Mouse (Mus musculus): ENCODE measurements around the gene Tdrd5.

The Tdrd5 gene

DNA sequence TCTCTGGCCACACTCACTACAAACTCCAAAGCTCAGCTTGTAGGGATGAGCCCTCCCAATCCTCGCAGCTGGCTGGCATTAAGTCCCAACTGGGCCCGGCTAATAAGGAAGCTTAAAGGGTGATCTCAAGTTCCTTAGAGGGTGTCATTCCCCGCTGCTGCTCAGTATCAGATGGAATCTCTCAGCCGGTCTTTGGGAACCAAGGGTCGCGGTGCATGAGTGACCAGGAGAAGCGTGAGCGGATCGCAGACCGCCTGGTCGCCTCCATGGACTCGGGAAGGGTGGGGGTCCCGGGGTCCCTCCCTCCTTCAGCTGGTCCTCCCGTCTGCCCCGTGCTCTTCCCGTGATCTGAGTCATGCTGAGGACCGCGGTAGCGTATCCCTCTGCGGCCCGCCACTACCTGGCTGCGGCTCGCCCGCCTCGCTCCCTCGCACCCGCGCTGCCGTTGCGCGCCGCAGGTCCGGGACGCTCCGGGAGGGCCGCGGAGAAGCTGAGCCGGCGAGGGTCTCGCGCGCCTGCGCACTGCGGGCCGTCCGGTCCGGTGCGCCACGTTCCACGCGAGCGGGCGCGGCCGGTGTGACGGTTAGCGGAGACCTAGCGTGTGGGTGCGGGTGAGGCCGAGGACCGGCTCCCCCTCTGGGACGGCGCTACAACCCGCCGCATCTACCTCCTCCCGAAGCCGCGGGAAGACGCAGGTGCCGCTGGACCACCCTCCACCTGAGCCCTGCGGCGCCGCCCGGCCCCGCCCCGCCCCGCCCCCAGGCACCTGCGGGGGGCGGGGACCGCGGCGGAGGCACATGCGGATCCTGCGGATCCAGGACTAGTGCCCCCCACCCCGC is at the start of gene Tdrd5:
Gene Tdrd5, minus strand, starts transcription at position 754 of the 839 bp plus-strand sequence.
- H3K27me3 ChIP-seq (ENCODE audit: insufficient read depth, low read length) = peaks cover 60% of the 10 kb centered on the region
- TF ChIP-seq NANOG (IDR thresholded peaks at IDR 0.05; ENCODE audit: borderline replicate concordance, low read length) (no peak), POU5F1 (IDR thresholded peaks at IDR 0.05; ENCODE audit: borderline replicate concordance, low read length) (no peak)
- H3K4me3 ChIP-seq (replicated peaks; ENCODE audit: low read length) = peak within 1 kb of the TSS; percentile 87
- no peaks in the 10 kb centered on the region for H3K36me3 ChIP-seq (ENCODE audit: insufficient read depth, low read length)
- no peaks in the 10 kb centered on the region for H3K9me3 ChIP-seq (ENCODE audit: low read length)
- peaks cover 11% of the 10 kb centered on the region for H3K4me1 ChIP-seq (replicated peaks; ENCODE audit: low read depth, low read length)

DNA sequence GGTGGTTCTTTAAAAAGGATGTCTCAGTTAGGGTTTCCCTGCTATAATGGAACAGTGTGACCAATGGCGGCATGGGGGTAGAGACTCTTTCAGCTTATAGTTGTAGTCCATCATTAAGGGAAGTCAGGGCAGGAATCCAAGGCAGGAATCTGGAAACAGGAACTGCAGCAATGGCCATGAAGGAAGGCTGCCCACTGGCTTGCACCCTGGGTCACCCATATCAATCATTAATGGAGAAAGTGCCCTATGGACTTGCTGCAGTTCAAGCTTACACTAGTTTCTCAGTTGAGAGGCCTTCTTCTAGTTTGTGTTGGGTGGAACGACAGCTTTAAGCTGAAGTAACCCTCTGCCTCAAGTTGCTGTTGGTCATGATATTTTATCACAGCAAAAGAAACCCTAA is 49.0 kb upstream of the Tdrd5 start:
- Histone ChIP-seq H3K27me3 (ENCODE audit: insufficient read depth, low read length) (no peaks in the 10 kb centered on the region), H3K4me1 (replicated peaks; ENCODE audit: low read depth, low read length) (no peaks in the 10 kb centered on the region), H3K4me3 (replicated peaks; ENCODE audit: low read length) (no peak overlapping the region), H3K9me3 (ENCODE audit: low read length) (no peaks in the 10 kb centered on the region), H3K36me3 (ENCODE audit: insufficient read depth, low read length) (no peaks in the 10 kb centered on the region)
- TF ChIP-seq POU5F1 (IDR thresholded peaks at IDR 0.05; ENCODE audit: borderline replicate concordance, low read length) (no peak), CTCF (conservative IDR thresholded peaks at IDR 0.05; ENCODE audit: low read length) (no peak), NANOG (IDR thresholded peaks at IDR 0.05; ENCODE audit: borderline replicate concordance, low read length) (no peak)

DNA sequence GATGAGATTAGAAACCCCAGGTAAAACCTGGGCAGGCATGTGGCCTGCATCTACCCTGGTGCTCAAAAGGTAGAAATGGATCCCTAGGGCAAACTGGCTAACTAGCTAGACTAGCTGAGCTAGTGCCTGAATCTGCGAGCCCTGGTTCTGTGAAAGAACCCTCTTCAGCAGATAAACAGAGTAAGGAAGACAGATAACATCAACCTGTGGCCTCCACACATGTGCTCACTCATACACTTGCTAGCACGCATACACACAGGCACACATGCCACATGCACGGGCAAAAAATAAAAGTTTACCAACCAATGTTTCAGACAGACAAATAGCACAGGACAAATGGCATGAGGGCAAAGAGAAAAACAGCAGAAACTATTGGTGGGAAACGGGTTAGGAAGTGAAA is 47.0 kb upstream of the Tdrd5 start:
- H3K4me1 ChIP-seq (replicated peaks; ENCODE audit: low read depth, low read length) = no peaks in the 10 kb centered on the region
- no peaks in the 10 kb centered on the region for H3K27me3 ChIP-seq (ENCODE audit: insufficient read depth, low read length)
- H3K36me3 ChIP-seq (ENCODE audit: insufficient read depth, low read length) = no peaks in the 10 kb centered on the region
- H3K4me3 ChIP-seq (replicated peaks; ENCODE audit: low read length) = no peak overlapping the region
- no peaks in the 10 kb centered on the region for H3K9me3 ChIP-seq (ENCODE audit: low read length)
- TF ChIP-seq POU5F1 (IDR thresholded peaks at IDR 0.05; ENCODE audit: borderline replicate concordance, low read length) (no peak), CTCF (conservative IDR thresholded peaks at IDR 0.05; ENCODE audit: low read length) (no peak), NANOG (IDR thresholded peaks at IDR 0.05; ENCODE audit: borderline replicate concordance, low read length) (no peak)

DNA sequence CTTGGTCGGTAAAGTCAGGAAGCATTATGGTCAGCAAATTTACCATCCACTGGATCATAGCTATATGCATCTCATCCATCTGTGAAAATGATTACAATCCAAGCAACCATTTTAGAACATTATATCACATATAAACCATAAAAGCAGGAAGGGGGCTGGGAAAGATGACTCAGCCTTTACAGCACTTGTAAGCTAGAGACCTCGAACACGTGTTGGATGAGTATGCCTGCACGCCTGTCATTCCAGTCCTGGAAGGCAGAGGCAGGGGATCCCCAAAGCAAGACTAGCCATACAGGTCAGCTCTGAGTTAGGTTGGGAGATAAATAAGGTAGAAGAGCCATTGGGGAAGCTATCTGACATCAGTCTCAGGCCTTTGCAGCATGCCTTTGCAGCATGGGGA is 45.6 kb upstream of the Tdrd5 start:
- Histone ChIP-seq H3K27me3 (ENCODE audit: insufficient read depth, low read length) (no peaks in the 10 kb centered on the region), H3K36me3 (ENCODE audit: insufficient read depth, low read length) (no peaks in the 10 kb centered on the region), H3K4me1 (replicated peaks; ENCODE audit: low read depth, low read length) (no peaks in the 10 kb centered on the region), H3K4me3 (replicated peaks; ENCODE audit: low read length) (no peak overlapping the region), H3K9me3 (ENCODE audit: low read length) (no peaks in the 10 kb centered on the region)
- TF ChIP-seq NANOG (IDR thresholded peaks at IDR 0.05; ENCODE audit: borderline replicate concordance, low read length) = no peak
- TF ChIP-seq POU5F1 (IDR thresholded peaks at IDR 0.05; ENCODE audit: borderline replicate concordance, low read length) = no peak
- TF ChIP-seq CTCF (conservative IDR thresholded peaks at IDR 0.05; ENCODE audit: low read length) = no peak

DNA sequence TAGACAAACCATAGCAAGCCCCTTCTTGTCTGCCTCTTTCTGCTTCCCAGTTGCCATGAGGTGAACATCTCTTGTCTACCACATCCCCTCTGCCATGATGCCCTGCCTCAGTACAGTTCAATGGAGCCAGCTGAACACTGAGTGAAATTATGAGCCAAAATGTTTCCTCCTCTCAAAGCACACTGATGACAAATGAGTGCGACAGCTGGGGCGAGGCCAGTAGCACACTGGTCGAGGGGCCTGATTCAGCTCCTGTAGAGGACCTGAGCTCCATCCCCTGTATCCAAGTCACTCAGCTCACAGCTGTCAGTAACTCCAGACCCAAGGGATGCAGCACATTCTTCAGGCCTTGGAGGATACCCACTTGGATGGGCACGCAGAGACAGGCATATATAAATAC is 42.2 kb upstream of the Tdrd5 start:
- no peak for TF ChIP-seq CTCF (conservative IDR thresholded peaks at IDR 0.05; ENCODE audit: low read length)
- TF ChIP-seq POU5F1 (IDR thresholded peaks at IDR 0.05; ENCODE audit: borderline replicate concordance, low read length) = no peak

DNA sequence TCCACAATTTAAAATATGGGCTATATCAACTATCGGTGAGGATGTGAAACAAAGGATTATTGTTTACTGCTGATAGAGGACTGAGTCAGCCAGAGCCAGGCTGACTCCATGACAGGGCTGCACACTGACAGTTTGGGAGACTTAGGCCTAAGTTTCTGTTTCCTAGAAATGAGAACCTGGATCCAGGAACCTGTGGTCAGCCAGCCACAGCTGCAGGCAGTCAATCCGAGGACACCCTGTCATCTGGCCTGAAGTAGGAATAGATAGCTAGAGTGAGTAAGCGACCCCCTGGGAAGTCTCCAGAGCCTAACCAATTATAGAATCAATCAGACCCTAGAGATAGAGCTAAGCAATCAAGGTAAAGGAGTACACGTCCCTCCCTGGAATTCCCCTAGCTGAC is 41.0 kb upstream of the Tdrd5 start:
- Histone ChIP-seq H3K4me3 (replicated peaks; ENCODE audit: low read length) (no peak overlapping the region), H3K4me1 (replicated peaks; ENCODE audit: low read depth, low read length) (no peaks in the 10 kb centered on the region), H3K36me3 (ENCODE audit: insufficient read depth, low read length) (no peaks in the 10 kb centered on the region), H3K9me3 (ENCODE audit: low read length) (no peaks in the 10 kb centered on the region), H3K27me3 (ENCODE audit: insufficient read depth, low read length) (0 out of 2 replicates have a peak, but pooled peaks cover 2% of the 10 kb centered on the region)
- TF ChIP-seq POU5F1 (IDR thresholded peaks at IDR 0.05; ENCODE audit: borderline replicate concordance, low read length) (no peak), NANOG (IDR thresholded peaks at IDR 0.05; ENCODE audit: borderline replicate concordance, low read length) (no peak), CTCF (conservative IDR thresholded peaks at IDR 0.05; ENCODE audit: low read length) (no peak)

More for the DNA sequence above, 42.2 kb upstream of the Tdrd5 start:
- Histone ChIP-seq H3K4me3 (replicated peaks; ENCODE audit: low read length) (no peak overlapping the region), H3K36me3 (ENCODE audit: insufficient read depth, low read length) (no peaks in the 10 kb centered on the region), H3K4me1 (replicated peaks; ENCODE audit: low read depth, low read length) (no peaks in the 10 kb centered on the region), H3K27me3 (ENCODE audit: insufficient read depth, low read length) (0 out of 2 replicates have a peak, but pooled peaks cover 1% of the 10 kb centered on the region), H3K9me3 (ENCODE audit: low read length) (no peaks in the 10 kb centered on the region)

DNA sequence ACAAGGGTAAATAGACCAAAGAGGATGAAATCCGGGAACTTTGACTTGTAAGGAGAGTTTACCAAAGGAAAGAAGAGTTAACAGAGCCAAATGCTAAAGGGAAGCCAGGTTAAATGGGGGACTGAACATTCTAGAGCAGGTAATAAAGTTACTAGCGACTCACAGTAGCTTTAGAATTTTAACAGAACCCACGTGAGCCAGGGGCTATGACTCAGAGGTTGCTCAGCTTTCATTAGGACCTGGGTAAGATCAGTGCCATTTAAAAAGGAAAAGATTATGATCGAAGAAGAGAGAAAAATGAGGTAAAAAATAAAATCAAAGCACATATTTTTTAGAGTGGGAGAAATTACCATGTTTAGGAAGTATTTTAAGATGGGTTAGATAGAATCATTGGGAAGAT is 37.4 kb upstream of the Tdrd5 start:
- peaks cover 5% of the 10 kb centered on the region for H3K9me3 ChIP-seq (ENCODE audit: low read length)
- no peak for TF ChIP-seq POU5F1 (IDR thresholded peaks at IDR 0.05; ENCODE audit: borderline replicate concordance, low read length)
- TF ChIP-seq CTCF (conservative IDR thresholded peaks at IDR 0.05; ENCODE audit: low read length) = no peak
- no peak for TF ChIP-seq NANOG (IDR thresholded peaks at IDR 0.05; ENCODE audit: borderline replicate concordance, low read length)
- no peaks in the 10 kb centered on the region for H3K36me3 ChIP-seq (ENCODE audit: insufficient read depth, low read length)
- no peak overlapping the region for H3K4me3 ChIP-seq (replicated peaks; ENCODE audit: low read length)
- 0 out of 2 replicates have a peak, but pooled peaks cover 2% of the 10 kb centered on the region for H3K27me3 ChIP-seq (ENCODE audit: insufficient read depth, low read length)
- H3K4me1 ChIP-seq (replicated peaks; ENCODE audit: low read depth, low read length) = no peaks in the 10 kb centered on the region

DNA sequence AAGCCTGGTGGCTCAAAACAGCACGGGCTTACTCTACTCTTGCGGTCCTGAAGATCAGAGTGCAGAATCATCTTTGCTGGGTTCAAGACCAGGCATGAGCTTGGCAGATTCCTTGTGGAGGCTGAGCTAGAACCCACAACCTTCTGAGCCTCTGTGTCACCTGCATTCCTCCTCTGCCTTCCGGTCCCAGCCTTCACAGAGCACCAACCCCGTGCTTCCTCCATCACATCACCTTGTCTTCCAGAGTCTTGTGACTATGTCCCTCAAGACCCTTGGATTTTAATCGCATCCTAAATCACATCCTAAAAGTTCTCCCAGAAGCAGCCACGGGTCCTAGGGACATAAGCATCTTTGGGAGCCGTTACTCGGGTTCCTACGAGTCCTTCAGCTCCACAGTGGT is 19.7 kb upstream of the Tdrd5 start:
- TF ChIP-seq POU5F1 (IDR thresholded peaks at IDR 0.05; ENCODE audit: borderline replicate concordance, low read length) = no peak
- TF ChIP-seq NANOG (IDR thresholded peaks at IDR 0.05; ENCODE audit: borderline replicate concordance, low read length) = no peak
- TF ChIP-seq CTCF (conservative IDR thresholded peaks at IDR 0.05; ENCODE audit: low read length) = no peak
- Histone ChIP-seq H3K4me1 (replicated peaks; ENCODE audit: low read depth, low read length) (no peaks in the 10 kb centered on the region), H3K9me3 (ENCODE audit: low read length) (no peaks in the 10 kb centered on the region), H3K36me3 (ENCODE audit: insufficient read depth, low read length) (no peaks in the 10 kb centered on the region), H3K27me3 (ENCODE audit: insufficient read depth, low read length) (peaks cover 11% of the 10 kb centered on the region), H3K4me3 (replicated peaks; ENCODE audit: low read length) (no peak overlapping the region)

Data from E14TG2a.4 (cell line).